Mouse (Mus musculus) lung, postnatal 0 days (tissue): ENCODE measurements around the gene Ccdc148. TPM values are rescaled to one million over a fixed set of nuclear protein-coding genes. Genes with fewer than 3 reads are reported as not detected.
A peak's percentile ranks its signal among the peaks of the same experiment; 100 is the strongest.

Experiments used
- ATAC-seq: fragments of 200-750 bp; cut with Nextera tagmentation; 2 replicates; pipeline ENCODE4 v1.8.0; 2017; ENCODE audit warnings: moderate library complexity
- DNase-seq: peaks from one replicate; pipeline ENCODE4 v3.0.0-alpha.2; 2016; ENCODE audit warnings: low spot score
- H3K27ac ChIP-seq: fragments of 300-500 bp; sonication (generic); 2 replicates; pipeline ENCODE4 v1.5.1; 2014; ENCODE audit warnings: antibody characterized with exemption, mild to moderate bottlenecking, low read length, mixed read lengths
- H3K27me3 ChIP-seq: fragments of 300-500 bp; sonication (generic); replicated peaks from 2 replicates; pipeline ENCODE4 v1.6.1; 2014; ENCODE audit warnings: low read length, mixed read lengths; ENCODE audit not compliant: insufficient read depth
- H3K36me3 ChIP-seq: fragments of 300-500 bp; sonication (generic); 2 replicates; pipeline ENCODE4 v1.6.1; 2014; ENCODE audit warnings: low read length, mixed read lengths; ENCODE audit not compliant: insufficient read depth
- H3K4me1 ChIP-seq: fragments of 300-500 bp; sonication (generic); 2 replicates; pipeline ENCODE4 v1.6.1; 2014; ENCODE audit warnings: antibody characterized with exemption, low read depth, low read length, mixed read lengths; ENCODE audit not compliant: insufficient read depth
- H3K4me2 ChIP-seq: fragments of 300-500 bp; sonication (generic); replicated peaks from 2 replicates; pipeline ENCODE4 v1.6.1; 2014; ENCODE audit warnings: low read depth, mild to moderate bottlenecking, low read length, moderate library complexity, mixed read lengths
- H3K4me3 ChIP-seq: fragments of 300-500 bp; sonication (generic); 2 replicates; pipeline ENCODE4 v1.5.1; 2014; ENCODE audit warnings: low read depth, low read length
- H3K9ac ChIP-seq: fragments of 300-500 bp; sonication (generic); replicated peaks from 2 replicates; pipeline ENCODE4 v1.6.1; 2014; ENCODE audit warnings: low read depth, mild to moderate bottlenecking
- H3K9me3 ChIP-seq: fragments of 300-500 bp; sonication (generic); 2 replicates; pipeline ENCODE4 v1.6.1; 2016; ENCODE audit warnings: low read length, mixed read lengths
- CTCF ChIP-seq: IDR thresholded peaks from 2 replicates; pipeline ENCODE4 v1.5.1; 2016; ENCODE audit warnings: antibody characterized with exemption, mild to moderate bottlenecking
- EP300 ChIP-seq: IDR thresholded peaks from 2 replicates; pipeline ENCODE4 v1.6.1; 2016; ENCODE audit warnings: antibody characterized with exemption, mild to moderate bottlenecking, control low read depth
- WGBS: fragments of 180-500 bp; shearing (Covaris S2); extraction: QIAGEN DNeasy Blood & Tissue Kit; methylation state at CpG from one replicate; pipeline ENCODE4 v1.1.7; 2014; 5-methylcytosine and 5-hydroxymethylcytosine counted together
- polyA plus RNA-seq: library from polyadenylated mRNA; unstranded; fragments of >200 nt; fragmentation: Nextera tagmentation; extraction: Ambion mirVana; gene quantifications from 2 replicates; pipeline ENCODE4 v1.2.1, GENCODE M21; 2015

The Ccdc148 gene
- 0.68 and 1.6 TPM in 2 replicates for polyA plus RNA-seq

DNA sequence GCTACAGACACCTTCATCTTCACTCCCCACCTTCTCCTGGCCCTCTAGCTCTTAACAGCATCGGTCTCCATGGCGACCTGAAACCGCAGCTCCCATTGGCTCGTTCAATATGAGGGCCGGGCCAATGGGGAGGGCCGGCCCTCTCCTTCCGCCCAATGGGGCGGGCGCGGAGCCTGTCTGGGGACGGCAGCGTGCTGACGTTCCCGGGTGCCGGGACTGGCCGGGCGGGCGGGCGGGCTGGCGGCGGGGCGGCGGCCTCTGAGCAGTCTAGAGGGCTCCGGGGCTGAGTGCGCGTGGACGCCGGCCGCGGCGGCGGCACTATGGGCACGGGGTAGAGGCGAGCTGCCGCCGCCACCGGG, at the start of gene Ccdc148, which contains the start of gene Pkp4:
Gene Ccdc148, minus strand, starts transcription at position 79 of the 359 bp plus-strand sequence.
Gene Pkp4, plus strand, starts transcription at position 246 of the 359 bp plus-strand sequence.
- H3K36me3 ChIP-seq = no peaks in the 10 kb centered on the region
- 0% methylated on average over 24 of the region's 37 CpGs for WGBS
- TF ChIP-seq CTCF (no peak), EP300 (no peak)

DNA sequence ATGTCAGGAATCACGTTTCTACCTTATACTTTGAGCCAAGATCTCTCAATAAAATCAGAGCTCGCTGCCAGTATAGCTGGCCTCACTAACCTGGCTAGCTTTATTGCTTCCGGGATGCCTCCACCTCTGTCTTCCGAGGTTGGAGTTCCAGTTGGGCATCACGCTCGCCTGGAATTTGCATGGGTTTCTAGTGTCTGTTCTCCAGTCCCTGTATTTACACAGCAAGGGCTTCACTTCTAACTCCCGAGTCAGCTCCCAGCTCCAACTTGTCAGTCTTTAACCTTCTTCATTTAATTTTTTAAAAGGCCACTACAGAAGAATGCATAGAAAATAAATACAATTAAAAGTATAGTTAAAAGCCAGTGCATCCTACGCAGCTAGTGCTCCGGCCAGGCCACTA, 47.8 kb upstream of the Ccdc148 start:
- Histone ChIP-seq H3K36me3 (no peaks in the 10 kb centered on the region), H3K27me3 (no peaks in the 10 kb centered on the region), H3K9me3 (no peaks in the 10 kb centered on the region), H3K4me3 (no peak overlapping the region), H3K27ac (no peak overlapping the region), H3K4me2 (no peak overlapping the region), H3K4me1 (0 out of 2 replicates have a peak, but pooled peaks cover 4% of the 10 kb centered on the region), H3K9ac (no peak overlapping the region)
- WGBS = 68% methylated on average over 9 of the region's 9 CpGs
- DNase-seq = no peak
- no peak for ATAC-seq
- TF ChIP-seq CTCF = no peak
- no peak for TF ChIP-seq EP300

More for the DNA sequence above, at the start of gene Ccdc148, which contains the start of gene Pkp4:
- Histone ChIP-seq H3K9ac (peak within 1 kb of the TSS; percentile 76), H3K27ac (peak within 1 kb of the TSS; percentile 88), H3K9me3 (no peaks in the 10 kb centered on the region), H3K4me2 (peak within 1 kb of the TSS; percentile 89), H3K4me1 (peaks cover 5% of the 10 kb centered on the region; the same call in 1 of the 2 replicates), H3K27me3 (no peaks in the 10 kb centered on the region), H3K4me3 (peak within 1 kb of the TSS; percentile 85)
- peak; percentile 98 for ATAC-seq
- peak; percentile 98 for DNase-seq

DNA sequence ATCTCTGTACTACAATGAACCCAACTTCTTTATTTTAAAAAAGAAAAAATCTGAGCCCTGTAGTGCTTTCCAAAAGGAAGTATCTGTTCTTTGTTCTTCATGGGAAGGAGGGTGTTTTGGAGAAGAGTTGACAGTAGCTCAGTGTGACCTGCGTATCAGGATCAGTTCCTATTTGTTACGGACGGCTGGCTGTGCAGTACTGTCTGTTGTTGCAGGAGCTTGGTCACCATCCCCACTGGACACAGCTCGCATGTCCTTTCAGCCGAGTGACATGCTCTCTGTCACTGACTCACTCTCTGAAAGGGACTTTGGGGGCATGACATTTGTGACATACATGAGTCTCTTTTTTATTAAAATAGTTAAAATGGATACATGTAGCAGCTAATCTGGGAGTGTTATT, 47.2 kb upstream of the Ccdc148 start:
- Histone ChIP-seq H3K4me2 (no peak overlapping the region), H3K4me1 (0 out of 2 replicates have a peak, but pooled peaks cover 4% of the 10 kb centered on the region), H3K27ac (no peak overlapping the region), H3K9ac (no peak overlapping the region), H3K4me3 (no peak overlapping the region), H3K27me3 (no peaks in the 10 kb centered on the region), H3K9me3 (no peaks in the 10 kb centered on the region), H3K36me3 (no peaks in the 10 kb centered on the region)
- no peak for TF ChIP-seq CTCF
- TF ChIP-seq EP300 = no peak
- no peak for DNase-seq
- 61% methylated on average over 5 of the region's 5 CpGs for WGBS
- no peak for ATAC-seq

GRCm38 (mm10) chr2:59207240-59207639, 46.8 kb upstream of the Ccdc148 start:
- no peak overlapping the region for H3K4me3 ChIP-seq
- no peaks in the 10 kb centered on the region for H3K27me3 ChIP-seq
- no peak overlapping the region for H3K27ac ChIP-seq
- peak; percentile 30; the same call in 1 of the 2 replicates for ATAC-seq
- WGBS = 12% methylated on average over 4 of the region's 4 CpGs
- H3K4me2 ChIP-seq = no peak overlapping the region
- H3K4me1 ChIP-seq = 0 out of 2 replicates have a peak, but pooled peaks cover 4% of the 10 kb centered on the region
- no peak overlapping the region for H3K9ac ChIP-seq
- no peaks in the 10 kb centered on the region for H3K9me3 ChIP-seq
- no peak for DNase-seq
- no peaks in the 10 kb centered on the region for H3K36me3 ChIP-seq
- TF ChIP-seq CTCF (no peak), EP300 (no peak)

DNA sequence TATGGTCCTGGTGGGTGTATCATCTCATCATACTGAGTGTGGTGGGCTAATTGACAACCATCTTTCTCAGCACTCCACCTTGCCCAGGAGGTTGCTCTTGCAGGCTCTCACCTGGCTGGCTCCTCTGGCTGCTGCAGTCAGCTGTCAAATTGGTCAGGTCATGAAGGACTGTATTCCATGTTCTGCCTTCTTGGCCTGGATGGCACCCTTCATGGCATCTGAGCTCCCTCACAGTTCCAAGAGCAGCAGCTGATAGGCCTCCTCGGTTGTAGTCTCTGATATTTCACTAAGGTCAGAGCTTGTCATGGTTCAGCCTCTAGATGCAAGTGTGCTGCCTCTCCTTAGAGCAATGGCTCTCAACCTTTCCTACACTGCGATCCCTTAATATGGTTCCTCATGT, 45.7 kb upstream of the Ccdc148 start:
- H3K9ac ChIP-seq = no peak overlapping the region
- no peak for ATAC-seq
- no peaks in the 10 kb centered on the region for H3K27me3 ChIP-seq
- 0 out of 2 replicates have a peak, but pooled peaks cover 4% of the 10 kb centered on the region for H3K4me1 ChIP-seq
- no peak overlapping the region for H3K4me2 ChIP-seq
- H3K27ac ChIP-seq = no peak overlapping the region
- TF ChIP-seq CTCF = no peak
- TF ChIP-seq EP300 = no peak
- no peaks in the 10 kb centered on the region for H3K9me3 ChIP-seq
- H3K4me3 ChIP-seq = no peak overlapping the region
- WGBS = 85% methylated on average over 2 of the region's 2 CpGs
- no peaks in the 10 kb centered on the region for H3K36me3 ChIP-seq
- no peak for DNase-seq

DNA sequence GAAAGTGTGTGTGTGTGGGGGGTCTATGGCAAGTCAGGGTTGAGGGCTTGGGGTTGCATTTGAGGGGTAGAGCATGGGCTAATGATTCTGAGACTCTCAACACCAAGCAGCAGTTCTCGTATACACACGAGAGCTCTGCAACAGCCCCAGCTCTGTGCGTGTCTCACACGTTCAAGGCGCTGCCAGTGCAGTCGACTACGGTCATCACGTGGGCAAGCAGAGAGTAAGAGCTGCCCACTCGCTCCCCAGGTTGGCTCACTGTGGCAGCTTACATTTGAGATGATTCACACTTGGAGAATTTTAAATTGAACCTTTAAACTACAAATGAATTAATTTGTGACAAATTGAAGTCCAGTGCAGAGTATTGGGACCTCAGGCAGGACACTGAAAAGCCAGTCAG, 44.6 kb upstream of the Ccdc148 start:
- no peak for DNase-seq
- Histone ChIP-seq H3K9me3 (no peaks in the 10 kb centered on the region), H3K4me3 (no peak overlapping the region), H3K4me1 (0 out of 2 replicates have a peak, but pooled peaks cover 4% of the 10 kb centered on the region), H3K27me3 (no peaks in the 10 kb centered on the region), H3K4me2 (no peak overlapping the region), H3K9ac (no peak overlapping the region), H3K36me3 (no peaks in the 10 kb centered on the region), H3K27ac (no peak overlapping the region)
- no peak for TF ChIP-seq CTCF
- no peak for TF ChIP-seq EP300
- no peak for ATAC-seq
- 89% methylated on average over 9 of the region's 9 CpGs for WGBS
